Mouse (Mus musculus) thymus, postnatal 14 days (tissue): ENCODE measurements around the gene Etv6.

Experiments used
- DNase-seq: peaks from one replicate; pipeline ENCODE4 v3.0.0; 2021

Etv6 gene

DNA sequence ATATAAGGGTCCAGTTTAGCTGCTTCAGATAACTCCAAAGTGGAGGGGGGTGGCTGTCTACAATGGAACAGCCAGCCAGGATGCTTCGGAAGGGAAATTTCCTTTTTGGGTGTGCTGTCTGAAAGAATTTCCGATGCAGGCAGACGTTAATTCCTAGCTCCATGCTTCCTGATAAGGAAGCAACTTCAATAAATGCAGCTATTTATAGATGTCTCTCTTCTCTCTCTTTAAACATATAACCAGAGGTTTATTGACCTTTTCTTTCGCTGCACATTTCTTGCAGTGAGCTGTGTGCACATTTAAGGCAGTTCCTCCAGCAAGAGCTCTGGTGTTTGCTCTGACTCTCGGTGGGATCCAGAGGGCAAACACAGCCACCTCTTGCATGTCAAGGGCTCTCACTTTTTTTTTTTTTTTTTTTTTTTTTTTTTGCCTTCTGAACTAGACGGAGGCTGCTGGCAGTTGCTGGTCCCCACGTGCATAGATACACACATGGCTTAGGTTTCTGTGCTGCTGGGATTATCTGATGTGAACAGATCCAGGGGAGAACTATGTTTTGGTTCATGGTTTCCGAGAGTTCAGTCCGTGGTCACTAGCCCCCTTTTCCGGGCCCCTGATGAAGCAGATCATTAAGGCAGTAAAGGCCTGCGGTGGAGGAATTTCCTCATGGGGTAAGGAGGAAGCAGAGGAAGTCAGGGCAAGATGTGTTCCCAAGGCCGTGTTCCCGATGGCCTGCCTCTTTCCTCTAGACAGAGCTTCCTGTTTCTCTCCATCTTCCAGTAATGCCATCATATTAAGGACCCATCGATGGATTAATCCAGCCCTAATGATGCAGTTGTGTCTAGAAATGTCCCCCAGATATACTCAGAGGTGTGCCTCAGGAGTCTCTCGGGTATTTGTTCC, 109.0 kb downstream of the Etv6 start:
- no peak for DNase-seq

DNA sequence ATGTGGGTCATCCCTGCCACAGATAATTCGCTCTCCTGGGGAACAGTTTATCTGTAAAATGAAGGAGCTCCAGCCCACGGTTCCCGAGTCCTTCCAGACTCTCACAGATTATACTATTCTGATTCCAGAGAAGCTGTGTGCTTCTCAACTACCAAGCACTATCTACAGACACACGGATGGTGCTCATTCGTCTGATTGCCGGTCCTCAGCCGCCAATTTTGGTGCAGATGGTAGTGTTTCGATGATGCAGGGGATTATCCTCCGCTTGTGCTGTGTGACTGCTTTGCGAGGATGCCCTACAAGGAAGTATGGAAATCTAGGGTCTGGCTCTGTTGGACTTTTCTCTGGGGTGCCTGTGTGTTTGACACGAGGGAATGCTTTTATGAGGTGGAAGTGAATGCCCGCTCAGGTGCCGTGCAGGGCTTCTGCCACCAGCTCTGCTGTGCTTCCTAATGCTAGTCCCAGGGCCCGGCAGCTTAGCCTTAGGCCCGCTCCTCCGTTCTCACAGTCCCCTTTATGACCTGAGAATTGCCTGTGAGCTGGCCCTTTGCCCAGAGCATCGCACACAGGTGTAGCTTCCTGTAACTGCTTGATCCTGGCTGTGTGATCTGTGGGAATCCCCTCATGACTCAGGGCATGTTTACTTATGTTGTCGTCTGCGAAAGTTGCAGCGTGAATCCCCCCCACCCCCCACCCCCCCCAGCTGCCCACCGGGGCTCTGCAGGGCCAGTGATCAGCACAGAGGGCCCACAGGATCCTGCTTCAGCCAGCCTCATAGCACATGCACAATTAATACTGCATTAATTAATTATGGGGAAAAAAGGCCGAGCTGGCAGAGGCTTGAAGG, 112.3 kb downstream of the Etv6 start:
- DNase-seq = no peak

DNA sequence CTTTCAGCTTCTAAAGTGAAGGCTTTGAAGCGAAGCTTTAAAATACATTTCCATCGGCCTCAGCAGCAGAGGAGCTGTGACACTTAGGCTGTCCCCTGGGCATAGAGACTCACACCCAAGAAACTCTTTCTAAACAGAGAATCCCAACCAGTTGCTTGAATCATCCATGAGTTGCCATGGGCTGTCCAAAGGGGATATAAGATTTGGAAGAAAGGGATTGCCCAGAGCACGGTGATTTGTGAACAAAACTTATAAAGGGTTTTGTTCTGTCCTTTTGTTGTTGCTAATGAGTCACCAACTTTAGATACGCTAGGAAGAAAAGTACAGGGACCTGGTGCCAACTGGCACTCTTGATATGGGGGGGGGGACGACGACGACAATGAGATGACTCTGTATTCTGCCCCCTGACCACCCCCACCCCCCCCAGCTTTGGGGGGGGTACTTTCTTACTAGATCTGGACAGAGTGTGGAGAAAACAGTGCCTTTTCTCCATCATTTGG, 113.0 kb downstream of the Etv6 start:
- DNase-seq = no peak

DNA sequence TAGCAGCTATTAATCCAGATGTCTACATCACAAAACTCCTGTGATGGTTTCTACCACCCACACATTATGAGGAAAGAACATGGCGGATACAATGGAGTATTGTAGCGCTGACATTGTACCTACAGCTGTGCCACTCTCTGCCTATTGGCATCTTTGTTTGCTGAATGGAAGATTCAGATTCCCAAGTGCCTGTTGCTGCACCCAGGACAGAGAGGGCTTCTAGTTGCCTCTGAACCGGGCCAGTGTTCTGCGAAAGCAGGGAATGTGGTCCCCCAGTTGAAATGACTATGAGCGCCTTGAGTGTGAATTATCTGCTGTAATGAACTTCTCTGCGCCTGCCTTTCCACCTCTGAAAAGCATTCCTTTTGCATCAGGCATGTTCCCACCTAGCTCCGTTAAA, 114.1 kb downstream of the Etv6 start:
- no peak for DNase-seq

DNA sequence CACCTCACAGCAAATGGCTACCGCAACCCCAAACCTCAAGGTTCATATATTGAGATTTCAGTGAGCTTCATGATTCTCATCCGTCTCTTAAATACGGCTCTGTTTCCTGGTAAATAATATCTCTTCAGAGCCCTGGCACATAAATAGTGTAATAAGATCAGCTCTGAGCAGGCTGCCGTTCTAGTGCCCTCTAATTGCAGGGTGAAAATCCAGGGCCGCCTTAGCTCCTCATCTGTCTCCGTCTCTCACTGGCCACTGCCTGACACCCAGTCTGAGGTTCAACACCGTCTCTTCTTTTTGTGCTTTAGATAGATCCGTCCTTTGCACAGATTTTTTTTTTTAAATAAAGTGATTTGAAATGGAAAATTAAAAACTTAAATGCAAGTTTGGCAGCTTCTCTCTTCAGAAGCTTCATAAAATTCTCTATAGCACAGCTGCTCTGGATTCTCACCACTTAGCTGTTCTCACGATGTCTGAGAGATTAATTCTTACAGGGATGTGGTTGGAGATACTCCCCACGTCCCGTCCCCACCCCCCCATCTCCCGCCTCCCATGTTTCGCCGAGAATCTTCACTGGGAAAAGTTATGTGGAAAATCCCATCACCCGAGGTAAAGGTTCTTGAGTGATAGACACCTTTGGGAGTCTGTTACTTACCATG, 115.7 kb downstream of the Etv6 start:
- no peak for DNase-seq

DNA sequence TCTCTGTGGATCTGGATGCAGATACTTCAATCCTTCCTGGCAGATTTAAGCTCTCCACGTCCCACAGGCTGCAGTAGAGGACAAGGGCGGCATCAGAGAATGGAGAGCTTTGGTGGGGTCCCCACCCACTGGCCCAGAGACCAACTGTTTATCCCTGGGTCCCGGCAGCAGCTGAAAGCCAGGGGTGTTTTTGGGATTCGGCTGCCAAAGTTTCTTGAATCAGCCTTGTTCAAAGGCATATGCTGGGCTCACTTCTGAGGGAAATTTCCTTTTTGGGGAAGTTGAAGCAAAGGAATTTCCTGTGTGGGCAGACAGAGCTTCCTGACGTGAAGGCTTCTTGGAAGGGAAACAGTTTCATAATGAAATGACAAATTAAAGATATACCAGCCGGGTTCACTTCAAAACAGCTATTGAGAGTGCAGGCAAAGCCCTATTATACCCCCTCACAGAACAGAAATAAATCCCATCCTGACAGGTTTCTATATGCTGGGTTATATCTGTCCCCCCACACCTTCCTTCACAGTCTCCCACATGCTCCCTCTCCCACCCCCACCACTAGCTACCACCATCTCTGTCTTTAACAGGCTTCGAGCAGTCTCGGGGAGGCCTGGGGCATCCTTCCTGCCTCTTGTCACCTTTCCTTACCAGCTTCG, 116.5 kb downstream of the Etv6 start:
- DNase-seq = no peak

DNA sequence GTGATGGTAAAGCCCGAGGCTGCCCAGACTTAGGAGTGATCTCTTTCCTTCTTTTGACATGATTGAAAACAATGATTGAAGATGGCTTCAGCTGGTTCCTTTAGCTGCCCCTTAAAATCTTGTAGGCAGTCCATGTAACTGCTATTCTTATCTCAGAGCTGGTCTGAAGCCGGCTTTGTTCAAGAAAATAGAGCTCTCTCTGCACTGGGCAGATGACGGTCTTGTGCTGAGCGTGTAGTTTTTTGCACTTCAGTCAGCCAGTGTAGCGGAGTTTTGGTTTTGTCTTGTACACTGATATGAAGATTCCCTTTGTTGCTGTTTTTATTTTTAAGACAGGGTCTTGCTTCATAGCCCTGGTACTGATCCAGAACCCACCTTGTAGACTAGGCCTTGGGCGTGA, 117.0 kb downstream of the Etv6 start:
- DNase-seq = no peak

DNA sequence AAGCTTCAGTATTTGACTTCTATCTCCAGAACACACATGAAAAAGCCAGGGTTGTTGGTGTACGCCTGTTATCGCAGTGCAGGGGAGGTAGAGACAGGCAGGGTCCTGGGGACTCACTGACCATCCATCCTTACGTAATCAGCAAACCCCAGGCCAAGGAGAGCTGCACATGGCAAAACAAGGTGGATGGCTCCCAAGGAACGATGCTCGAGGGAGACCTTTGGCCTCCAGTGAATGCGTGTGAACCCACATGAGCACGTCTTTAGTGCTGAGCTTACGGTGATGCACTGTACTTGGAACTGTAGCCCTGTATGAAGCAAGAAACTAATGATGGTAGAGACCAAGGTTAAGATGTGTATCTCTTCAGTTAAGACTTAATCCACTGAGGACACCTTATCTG, 119.2 kb downstream of the Etv6 start:
- no peak for DNase-seq

DNA sequence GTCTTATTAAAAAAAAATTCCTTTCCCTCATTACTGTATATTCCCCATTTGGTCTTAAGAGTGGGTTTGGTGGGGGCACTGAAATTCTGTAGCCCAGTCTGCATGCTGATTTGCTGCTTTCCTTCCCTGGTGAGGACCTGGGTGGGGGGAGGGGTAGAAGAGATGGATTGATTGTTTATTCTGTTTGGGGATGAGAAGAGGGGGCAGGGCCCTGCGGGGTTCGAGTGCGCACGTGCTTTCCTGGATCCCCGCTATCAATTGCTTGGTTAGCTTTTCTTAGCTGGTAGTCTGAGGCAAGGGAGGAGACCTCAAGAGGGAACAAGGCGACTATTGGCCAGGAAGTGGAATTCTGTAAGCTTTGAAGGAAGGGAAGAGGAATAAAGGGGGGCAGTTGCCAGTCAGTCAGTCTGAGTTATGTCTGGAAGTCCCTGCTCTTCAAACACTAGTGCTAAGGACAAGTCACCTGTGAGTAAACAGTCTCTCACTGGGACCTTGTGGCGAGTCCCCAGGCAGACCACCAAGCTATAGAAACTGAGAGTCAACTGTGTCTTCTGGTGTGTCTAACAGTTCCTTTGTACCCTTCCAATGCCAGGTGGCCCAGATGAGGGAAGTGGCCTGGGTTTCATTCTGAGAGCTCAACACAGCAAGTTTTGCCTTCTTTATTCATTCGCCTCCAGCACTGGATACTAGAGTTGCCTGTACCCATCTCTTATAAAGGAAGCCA, 120.6 kb downstream of the Etv6 start:
- no peak for DNase-seq

DNA sequence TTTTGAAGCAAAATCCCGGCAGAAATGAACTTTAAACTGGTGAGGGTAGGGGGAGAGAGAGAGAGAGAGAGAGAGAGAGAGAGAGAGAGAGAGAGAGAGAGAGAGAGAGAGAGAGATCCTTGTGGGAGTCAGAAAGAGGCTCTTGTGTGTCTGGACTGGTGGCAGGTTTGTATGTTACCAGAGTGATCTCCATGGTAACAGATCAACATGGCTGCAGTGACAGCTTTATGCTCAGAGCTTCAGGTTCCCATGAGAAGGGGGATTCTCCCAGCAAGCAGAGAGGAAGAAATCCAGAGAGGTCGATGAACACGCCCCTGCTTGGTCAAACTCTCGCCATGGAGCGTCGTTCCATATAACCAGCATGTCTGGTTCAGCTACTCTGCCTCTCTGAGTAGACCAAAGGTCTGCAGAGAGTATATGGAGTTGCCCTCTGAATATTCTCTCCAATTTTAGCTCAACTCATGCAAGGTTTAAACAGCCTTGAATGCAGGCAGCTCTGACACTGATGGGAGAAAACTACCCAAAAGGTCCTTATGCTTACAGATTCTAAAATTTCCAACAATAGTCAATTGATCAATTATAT, 122.1 kb downstream of the Etv6 start:
- DNase-seq = no peak

DNA sequence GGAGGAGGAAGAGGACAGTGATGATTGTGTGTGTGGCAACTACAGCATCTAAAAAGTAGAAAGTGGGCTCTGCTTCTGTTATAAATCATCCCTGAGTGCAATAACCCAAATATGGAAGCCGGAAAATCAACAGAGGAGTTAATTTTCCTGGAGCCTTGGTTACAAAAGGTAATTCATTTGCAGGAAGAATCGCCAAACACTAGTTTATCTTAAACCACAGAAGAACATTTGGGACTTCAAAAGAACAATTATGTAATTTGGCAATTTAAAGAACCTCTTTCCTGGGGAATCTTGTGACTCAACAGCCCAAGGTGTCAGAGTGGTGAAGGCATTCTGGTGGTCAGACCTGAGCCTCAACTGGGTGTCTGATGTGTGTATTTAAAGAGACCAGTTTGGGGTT, 122.7 kb downstream of the Etv6 start:
- no peak for DNase-seq

DNA sequence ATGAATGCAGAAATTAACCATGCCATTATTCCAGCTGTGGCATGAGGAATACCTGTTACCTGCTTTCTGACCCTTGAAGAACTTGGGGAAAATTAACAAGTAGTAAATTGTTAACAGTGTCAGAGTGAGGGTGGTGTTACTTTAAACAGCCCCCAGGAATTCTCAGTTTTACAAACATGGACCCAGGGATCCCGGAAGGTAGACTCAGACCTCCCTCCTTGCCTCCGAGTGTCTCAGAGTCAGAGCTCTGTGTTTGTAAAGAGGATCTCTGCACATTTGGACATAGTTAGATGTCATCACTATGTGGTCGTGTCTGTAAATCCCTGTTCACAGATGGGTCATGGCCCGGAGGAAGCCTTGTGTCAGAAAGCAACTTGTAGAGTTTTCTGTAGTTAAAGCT, 124.2 kb downstream of the Etv6 start:
- DNase-seq = no peak

DNA sequence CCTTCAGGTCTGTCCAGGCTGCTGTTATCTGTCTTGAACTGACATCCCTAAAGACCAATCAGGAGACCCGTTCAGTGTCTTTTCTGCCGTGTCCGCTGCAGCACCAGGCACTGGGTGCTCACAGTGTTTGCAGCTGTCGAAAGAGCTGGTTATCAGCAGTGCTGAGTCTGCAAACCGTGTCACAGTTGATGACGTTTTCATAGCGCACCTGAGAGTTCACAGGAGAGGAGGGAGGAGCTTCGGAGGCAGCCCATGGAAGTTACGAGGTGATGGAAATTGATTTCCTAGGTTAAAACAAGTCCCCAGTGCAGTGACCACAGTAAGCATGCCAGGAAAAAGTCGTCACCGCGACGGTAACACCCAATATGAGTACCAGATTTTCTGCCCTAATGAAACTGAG, 125.5 kb downstream of the Etv6 start:
- DNase-seq = no peak

DNA sequence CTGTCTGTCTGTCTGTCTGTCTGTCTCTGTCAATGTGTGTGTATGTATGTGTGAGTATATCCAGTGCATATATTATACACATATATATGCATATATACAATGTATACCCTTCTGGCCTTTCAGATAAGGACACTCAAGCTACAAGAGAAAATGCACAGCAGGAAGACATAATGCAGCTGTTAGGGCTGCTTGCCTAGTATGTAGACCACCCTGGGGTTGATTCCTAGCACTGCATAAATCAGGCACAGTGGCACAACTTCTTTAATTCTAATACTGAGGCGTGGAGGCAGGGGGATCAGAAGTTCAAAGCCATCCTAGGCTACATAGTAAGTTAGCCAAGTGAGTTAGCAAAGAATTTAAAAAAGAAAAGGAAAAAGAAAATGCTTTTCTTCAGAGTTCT, 127.8 kb downstream of the Etv6 start:
- DNase-seq = no peak

DNA sequence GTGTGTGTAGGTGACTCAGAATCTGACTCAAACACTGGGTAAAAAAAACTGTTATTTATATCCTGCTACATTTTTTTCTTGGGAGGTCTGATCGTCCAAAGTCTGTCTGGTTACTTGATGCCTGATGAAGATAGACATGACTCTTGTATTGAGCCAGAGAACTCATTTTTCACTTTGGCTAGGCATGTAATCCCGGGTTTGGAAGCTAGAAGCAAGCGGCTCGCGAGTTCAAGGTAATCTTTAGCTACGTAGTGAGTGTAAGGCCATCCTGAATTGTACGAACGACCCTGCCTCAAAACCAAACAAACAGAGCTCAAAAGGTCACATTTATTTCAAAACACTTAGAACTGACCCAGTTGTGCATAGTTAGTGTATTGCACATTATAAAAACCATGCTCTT, 128.9 kb downstream of the Etv6 start:
- DNase-seq = no peak

DNA sequence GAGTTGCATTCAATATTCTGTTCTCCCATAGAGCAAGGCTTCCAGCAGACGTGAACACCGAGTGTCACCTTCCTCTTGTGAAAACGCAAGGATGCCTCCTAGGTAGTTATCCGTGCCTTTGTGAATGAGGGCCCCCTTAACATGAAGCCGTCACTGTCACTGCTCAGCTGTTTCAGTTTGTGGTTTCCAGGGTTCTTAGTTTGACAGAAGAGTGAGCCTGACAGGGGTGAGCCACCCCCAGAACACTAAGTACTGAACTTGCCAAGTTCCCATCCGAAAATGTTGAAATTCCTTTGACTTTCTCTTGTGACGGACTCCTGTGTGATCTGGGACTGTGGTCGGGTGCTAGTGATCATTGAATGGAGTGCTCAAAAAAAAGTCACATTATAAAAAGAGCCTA, 129.5 kb downstream of the Etv6 start:
- DNase-seq = peak; percentile 38

DNA sequence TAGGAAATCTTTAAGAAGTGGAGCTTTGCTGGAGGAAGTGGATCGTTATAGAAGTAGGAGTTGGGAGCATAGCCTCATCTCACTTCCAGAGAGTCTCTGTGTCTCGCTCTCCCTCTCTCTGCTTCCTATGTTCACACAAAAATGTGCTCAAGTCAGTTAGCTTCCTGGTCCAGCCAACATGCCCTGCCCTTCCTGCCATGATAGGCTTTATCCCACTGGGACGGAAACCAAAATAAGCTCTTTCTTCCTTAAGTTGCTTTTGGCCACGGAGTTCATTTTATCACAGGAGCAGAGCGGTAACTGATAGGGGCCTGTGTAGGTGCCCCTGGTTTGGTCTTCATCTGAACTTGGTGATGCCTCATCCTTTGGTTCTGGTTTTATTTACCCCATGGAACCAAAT, 132.5 kb downstream of the Etv6 start:
- DNase-seq = no peak

DNA sequence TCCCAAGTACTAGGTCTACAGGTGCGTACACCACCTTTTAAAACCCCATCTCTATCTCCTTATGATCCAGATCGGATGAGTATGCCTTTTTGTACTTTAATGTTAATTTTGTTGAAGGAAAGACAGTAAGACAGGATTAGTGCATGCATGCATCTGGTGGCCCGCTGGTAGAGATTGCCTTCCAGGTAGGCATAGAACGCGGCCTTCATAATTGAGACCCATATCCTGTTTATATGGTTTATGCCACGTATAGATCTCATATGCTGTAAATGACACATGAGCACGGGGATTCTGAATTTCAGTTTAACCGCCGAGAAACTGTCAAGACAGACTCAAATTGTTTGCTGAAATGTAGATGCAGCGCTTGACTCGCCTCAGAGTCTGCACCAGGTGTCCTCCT, 133.3 kb downstream of the Etv6 start:
- peak; percentile 14 for DNase-seq

DNA sequence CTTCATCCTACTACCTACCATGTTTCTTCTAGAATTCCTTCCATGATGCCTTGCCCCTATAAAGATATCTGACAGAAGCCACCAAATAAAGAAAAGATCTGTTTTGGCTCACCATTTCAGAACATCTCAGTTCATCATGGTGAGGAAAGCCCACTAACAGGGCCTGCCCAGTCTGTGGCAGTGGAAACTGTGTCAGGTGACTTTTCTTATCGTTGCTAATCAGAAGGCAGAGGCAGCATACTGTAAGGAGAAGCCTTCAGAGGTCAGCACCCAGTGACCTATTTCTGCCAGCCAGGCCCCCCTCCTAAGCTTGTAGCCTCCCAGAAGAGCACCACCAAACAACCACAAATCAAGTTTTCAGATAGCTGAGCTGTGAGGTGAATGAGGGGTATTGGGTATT, 135.7 kb downstream of the Etv6 start:
- no peak for DNase-seq

DNA sequence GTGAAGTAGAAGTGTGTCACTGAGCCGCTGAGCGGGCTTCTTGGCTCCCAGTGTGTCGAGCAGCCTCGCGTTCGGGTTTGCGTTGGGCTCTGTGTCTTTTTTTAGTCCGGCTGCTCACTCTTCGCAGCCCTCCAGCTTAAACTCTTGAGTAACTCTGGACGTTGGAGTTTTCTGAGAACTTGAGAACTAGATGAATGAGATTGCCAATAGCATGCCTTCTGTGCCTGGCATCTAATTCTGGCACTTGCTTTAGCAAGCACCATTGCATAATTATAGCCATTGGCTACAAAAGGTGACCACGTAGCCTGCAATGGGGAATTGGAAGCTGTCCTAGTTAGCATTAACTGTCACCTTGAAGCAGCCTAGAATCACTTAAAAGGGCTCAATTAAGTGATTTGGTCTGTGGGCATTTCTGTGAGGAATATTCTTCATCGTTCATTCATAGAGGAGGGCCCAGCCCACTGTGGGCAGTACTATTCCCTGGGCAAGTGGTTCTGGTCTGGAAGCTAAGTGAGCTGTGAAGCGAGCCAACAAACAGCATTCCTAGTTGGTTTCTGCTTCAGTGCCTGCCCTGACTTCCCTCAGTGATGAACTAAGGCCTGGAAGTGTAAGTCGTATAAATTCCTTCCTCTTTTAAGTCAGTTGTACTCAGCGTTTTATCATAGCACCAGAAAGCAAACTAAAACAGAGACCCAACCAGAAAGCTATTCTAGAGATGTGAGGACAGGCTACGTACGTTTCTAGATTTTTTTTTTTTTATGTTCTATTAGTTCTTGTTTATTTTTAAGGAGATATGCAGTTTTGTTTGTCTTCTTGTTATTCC, 136.6 kb downstream of the Etv6 start:
- DNase-seq = no peak

DNA sequence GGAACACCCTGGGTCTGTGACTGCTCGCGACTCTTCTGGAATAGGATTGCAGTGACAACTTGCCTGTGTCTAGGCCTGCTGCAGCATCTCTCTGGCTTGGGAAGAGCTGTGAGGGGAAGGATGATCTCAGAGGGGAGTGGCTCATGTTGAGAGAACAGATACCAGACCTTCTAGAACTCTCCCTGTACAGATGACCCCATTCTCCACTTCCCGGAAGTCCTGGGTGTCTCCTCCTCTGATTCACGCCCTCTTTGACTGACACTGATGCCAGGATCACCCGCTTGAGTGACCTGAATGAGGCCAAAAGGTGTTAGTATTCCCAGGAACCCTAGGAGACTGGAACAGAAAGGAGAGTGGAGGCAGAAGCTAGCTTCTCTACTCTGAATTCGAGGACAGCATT, 137.9 kb downstream of the Etv6 start:
- DNase-seq = no peak
